Mouse (Mus musculus) neural tube, embryonic 10.5 days (tissue): ENCODE measurements around the gene Thsd4.

Source experiments
- DNase-seq: peaks from one replicate; pipeline ENCODE4 v3.0.0-alpha.2; 2017; ENCODE audit warnings: low spot score; ENCODE audit errors: extremely low spot score

Gene Thsd4

GRCm38 (mm10) chr9:60457359-60458210 lies 64.3 kb downstream of the Thsd4 start:
- no peak for DNase-seq

GRCm38 (mm10) chr9:60456651-60457050 lies 65.2 kb downstream of the Thsd4 start:
- no peak for DNase-seq

DNA sequence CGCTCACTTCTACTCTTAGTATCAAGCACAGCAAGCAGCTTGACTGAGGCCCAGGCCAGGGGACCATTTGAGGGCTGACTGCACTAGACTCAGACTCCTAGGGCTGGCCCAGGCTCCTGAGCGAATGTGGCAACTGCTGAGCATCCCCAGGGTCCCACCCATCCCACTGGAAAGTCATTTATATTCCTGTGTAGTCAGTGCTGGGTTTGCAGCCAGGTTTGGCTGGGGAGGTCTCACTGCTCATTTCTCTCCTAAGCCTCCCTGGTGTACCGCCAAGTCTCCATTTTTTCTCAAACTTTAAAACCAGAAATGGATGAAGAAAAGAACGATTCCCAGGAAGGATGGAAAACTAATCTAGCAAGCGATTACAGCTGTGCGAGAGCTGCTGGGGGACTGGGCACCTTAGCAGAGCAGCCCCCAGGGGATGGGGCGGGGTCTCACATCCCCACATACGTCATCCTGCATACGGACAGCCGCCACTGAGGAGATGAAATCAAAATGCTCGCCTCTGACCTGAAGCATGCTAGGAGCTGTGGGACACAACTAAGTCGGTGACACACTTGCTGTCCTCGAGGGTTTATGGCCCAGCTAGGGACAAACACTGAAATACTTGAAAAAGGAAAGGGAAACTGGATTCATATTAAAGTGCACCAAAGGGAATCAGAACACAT lies 67.3 kb downstream of the Thsd4 start:
- no peak for DNase-seq

- DNase-seq: no peak
Observed at GRCm38 (mm10) chr9:60449498-60449897, 72.3 kb downstream of the Thsd4 start.

DNA sequence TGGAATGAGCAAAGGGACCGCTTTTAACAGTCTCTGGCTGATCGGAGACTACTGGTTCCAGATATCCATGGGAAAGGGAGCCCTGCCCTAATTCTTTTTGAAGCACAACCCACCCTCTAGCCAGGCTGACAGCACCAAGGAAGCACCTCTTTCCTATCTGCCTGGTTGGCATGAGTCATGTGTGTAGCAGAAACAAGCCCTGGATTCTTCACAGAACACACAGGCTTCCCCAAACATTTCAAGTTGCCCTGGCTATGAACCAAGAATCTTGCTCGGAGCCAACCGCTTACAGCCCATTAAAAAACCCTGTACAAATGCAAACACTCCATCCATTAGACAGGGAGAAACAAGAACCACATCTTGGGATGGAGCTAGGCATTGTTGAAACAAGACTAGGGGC lies 76.0 kb downstream of the Thsd4 start:
- no peak for DNase-seq

DNA sequence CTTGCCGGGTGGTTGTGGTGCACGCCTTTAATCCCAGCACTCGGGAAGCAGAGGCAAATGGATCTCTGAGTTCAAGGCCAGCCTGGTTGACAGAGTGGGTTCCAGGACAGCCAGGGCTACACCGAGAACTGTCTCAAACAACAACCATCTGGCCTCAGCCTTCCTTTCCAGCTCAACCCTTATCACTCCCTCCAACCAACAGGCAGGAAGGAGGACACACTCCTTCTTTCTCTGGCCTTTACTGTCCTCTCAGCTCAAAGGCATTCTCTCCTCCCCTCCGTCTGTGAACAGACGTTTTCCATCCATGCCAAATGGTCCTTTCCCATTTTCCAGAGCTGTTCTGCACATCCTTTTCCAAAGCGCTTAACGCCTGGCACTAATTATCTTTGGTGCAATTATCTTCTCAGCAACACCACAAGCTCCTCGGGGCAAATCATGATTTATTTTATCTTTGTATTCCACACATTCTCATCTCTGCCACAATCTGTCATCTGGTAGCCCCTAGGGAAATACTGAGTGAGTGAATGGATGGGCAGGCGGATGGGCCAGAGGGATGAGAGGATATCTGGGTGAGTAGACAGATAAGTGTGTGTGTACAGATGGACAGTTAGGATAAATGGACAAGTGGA lies 80.5 kb downstream of the Thsd4 start:
- DNase-seq: no peak

DNA sequence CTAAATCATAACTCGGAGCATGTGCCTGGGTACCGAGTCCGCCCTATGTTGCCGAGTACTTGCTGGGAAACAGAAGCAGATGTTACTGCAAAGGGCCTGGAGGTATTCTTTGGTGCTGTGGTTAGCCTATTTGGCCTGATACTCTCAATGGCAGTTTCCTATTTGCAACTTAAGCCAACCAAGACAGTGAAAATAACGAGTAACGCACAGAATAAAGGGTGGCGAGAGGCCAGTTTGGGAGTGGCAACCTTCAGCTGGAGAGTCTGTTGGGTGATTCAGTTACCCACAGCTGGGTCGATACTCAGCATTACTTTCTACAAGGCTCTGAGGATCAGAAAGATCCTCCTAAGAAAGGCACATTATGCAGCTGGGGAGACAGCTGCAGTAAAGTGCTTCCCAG lies 81.3 kb downstream of the Thsd4 start:
- DNase-seq: no peak

- no peak for DNase-seq
Observed at GRCm38 (mm10) chr9:60436246-60436645, 85.6 kb downstream of the Thsd4 start.

DNA sequence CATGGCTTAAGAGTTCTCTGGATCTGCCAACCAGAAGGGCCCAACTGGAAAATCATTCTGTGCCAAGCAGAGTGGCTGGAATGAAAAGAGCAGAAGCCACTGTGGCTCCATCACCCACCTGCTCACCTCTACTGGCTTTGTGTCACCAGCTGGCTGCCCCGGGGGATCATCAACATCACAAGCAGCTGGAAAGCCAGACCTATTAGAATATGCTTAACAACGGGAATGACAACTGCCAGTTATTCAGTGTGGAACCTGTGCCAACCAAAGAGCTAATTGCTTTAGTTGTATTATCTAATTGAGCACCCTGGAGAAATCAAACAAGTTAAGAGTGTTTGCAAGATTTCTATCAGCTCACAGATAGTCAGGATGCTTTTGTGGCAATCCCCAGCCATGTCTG lies 87.8 kb downstream of the Thsd4 start:
- no peak for DNase-seq

- DNase-seq: no peak
Observed at GRCm38 (mm10) chr9:60431924-60432323, 89.9 kb downstream of the Thsd4 start.

- DNase-seq: no peak
Observed at GRCm38 (mm10) chr9:60430017-60430416, 91.8 kb downstream of the Thsd4 start.

DNA sequence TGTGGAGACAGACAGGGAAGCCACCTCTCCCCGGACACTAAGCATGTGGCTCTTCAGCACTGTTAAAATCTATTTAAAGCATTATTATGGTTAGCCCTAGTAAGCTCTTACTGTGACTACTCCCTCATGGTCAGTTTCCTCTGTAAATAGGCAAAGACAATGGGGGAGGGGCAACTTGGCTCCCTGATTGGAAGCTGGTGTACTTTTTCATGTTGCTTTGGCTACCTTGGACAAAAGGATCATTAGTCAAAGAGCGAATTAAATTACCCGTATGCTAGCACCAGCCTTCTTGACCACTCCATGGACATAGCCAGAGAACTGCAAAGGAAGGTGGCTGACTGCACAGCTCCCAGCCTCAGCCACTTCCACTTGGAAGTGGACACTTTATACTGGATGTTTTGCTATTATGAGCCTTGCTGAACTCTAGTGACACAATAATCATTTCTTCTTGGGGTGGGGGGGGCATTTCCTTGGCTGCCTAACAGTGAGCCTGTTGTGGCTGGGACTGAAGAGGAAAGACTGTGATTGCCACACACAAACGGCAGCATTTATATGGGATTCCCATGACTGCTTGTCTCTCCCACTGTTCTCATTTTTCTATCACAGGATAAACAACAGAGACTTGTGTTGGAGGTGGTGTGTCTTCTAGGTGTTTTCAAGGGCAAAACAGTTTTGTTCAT lies 107.6 kb downstream of the Thsd4 start:
- no peak for DNase-seq

- DNase-seq: no peak
Observed at GRCm38 (mm10) chr9:60410872-60411635, 110.8 kb downstream of the Thsd4 start.

GRCm38 (mm10) chr9:60407374-60407773 lies 114.5 kb downstream of the Thsd4 start:
- DNase-seq: no peak

- DNase-seq: peak; percentile 33
Observed at GRCm38 (mm10) chr9:60405777-60406176, 116.1 kb downstream of the Thsd4 start.

DNA sequence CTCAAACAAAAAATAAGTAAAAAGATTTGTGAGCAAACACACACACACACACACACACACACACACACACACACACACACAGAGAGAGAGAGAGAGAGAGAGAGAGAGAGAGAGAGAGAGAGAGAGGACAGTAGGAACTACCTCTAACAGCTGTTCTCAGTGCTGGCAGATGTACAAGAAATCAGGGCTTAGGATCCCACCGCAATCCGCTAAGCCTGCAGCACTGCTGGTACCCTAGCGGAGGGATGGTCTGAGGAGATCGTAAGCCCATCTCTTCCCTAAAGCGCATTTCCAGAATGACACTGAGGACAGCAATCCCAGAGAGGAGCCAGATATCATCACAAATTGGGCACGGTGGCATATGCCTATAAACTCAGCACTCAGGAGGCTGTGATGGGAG lies 119.2 kb downstream of the Thsd4 start:
- DNase-seq: no peak

DNA sequence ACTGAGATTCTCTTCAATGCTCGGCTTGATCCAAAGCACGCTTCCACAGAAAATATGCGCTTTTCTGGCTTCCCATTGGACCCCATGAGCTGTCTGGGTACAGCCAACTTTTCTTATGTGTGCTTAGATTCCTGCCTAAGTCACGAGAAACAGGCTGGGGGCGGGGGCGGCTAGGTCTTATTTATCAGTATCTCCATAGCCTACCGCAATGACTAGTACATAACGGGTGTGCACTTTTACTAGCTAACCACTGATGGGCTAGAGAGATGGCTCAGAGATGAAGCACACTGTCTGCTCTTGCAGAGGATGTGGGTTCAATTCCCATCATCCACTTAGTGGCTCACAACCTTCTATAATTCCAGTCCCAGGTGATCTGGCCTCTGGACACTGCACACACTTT lies 121.8 kb downstream of the Thsd4 start:
- no peak for DNase-seq

DNA sequence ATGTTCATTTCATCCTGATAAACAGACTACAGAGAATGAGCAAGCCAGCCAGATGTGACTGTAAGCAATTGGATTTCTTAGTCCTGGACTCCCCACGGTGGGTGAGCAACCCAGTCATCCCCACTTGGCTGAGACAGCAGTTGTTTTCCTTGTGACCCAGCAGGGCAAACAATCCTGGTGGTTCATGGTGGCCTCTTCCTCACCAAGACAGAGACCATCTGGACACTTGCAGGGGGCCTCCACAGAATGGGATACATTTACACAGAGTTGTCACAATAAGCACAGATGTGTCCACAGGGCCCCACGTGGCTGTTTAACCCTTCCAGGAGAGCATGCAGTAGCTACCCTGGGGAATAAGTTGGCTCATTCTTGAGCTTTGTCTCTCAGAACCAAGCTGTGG lies 123.8 kb downstream of the Thsd4 start:
- DNase-seq: no peak

- no peak for DNase-seq
Observed at GRCm38 (mm10) chr9:60396096-60396495, 125.8 kb downstream of the Thsd4 start.

DNA sequence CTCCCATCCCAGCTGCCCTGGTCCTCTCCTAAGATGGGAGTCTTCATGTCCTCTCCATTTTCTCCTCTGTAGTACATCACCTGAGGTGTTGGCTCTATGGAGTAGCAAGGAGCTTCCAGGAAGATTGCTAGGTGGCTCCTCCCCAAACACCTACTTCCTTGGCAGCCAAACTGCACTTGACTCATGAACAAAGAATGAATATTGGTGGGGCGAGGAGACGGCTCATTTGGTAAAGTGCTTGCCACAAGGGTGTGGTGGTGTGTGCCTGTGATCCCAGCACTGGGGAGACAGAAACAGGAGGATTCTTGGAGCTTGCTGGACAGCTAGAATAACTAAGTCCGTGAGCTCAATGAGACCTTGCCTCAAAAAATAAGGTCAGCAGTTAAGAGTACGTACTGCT lies 128.9 kb downstream of the Thsd4 start:
- no peak for DNase-seq

DNA sequence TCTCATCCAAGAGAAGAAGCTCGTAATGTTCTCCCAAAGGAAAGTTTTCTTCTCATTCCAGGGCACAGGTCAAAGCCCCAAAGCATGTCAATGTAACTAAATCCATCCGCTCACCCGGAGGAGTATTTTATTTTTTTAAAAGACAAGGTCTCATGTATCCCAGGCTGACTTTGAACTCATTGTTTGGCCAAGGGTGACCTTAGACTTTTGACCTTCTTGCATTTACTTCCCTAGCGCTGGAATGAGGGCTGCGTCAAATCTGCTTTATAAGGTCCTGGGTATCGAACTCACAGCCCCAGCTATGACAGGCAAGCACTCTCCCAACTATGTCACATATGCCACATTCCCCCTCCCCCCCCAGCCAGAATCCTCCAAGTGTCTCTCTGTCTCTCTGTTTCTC lies 137.1 kb downstream of the Thsd4 start:
- no peak for DNase-seq
